Mouse (Mus musculus): ENCODE data around the gene 5330417C22Rik.
"Not testable (repeated sequence)": the region's sequence is repeated elsewhere in the genome, so short reads cannot be mapped to it uniquely, and the experiment has no call there.

5330417C22Rik gene

DNA sequence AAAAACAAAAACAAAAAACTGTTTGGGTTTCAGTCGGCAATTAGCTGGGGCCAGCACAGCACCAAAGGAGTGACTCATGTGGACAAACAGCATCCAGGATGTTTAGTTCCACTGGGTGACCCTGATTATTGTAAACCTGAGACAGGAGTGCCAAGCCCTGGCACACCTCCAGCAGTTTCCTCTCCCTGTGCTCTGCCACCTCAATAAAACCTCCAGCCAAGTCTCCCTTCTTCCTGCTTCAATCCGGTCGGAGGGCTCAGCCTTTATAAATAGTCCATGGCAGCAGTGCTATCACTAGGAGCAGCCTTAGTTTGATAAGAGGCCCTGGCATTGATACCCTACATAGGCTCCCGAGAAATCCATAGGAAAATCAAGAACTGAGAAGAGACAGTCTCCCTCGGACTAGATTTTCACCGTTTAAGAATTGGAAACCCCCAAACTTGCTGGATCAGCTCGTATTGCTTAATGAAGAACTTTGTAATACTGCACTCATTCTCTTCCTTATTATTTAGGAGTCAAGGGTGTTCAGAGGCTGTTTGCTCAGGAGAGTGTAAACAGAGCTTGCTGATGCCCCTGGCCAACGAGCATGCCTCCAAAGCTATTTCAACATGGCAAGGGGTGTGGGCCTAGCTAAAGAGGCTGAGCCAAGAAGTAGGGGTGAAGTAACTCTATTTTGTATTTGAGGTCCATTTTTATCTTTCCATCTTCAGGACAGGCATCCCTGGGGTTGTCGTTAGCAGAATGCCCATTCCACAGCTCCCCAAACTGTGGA, 3.0 kb downstream of the 5330417C22Rik start:
- CTCF ChIA-PET = no interaction called here

DNA sequence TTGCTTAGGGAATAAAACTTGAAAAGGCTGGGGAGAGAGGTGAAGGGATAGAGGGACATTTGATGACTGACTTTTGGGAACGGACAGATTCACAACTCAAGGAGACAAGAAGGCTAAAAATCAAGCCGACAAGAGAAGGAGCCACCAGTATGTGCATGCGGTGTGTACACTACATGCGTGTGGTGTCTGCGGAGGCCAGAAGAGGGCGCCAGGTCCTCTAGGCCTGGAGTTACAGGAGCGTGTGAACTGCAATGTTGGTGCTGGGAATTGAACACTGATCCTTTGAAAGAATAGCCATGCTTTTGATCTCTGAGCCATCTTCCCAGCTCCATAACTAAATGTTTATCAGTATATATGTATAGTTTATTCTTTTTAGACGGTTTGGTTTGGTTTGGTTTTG, 7.8 kb downstream of the 5330417C22Rik start:
- CTCF ChIA-PET = no interaction called here

DNA sequence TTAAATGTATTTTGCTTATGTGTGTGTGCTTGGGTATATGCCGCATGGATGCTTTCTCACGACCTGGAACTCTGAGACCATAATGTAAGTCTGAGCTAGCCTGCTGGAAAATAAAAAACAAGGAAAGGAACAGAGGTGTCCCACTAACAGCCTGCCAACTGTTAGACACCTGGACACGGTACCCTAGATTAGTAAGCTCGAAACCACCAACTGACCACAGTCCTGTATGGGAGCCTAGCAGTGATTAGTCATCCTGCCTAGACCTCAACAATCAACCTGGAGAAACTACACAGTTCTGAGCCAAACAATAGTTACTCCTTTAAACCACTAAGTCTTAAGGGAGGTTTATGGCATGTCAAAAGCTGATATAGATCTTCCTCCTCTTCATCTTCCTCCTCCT, 12.9 kb downstream of the 5330417C22Rik start:
- CTCF ChIA-PET = no interaction called here

DNA sequence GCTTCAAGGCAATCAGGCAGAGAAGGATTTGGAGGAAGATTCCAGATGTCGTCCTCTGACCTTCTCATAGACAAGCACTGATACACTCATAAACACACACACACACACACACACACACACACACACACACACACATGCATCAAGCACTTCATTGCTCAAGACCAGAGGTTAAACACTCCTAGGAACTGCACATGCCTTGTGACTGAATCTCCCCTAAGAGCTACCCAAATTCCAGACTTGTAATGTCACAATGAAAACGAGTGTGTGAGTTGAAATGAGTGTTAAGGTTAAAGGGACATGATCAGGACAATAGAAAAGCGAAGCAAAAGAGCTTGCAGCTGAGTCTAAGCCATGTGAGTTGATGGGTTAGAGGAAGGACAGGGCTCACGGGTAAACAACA, 18.1 kb downstream of the 5330417C22Rik start:
- CTCF ChIA-PET = no interaction called here

DNA sequence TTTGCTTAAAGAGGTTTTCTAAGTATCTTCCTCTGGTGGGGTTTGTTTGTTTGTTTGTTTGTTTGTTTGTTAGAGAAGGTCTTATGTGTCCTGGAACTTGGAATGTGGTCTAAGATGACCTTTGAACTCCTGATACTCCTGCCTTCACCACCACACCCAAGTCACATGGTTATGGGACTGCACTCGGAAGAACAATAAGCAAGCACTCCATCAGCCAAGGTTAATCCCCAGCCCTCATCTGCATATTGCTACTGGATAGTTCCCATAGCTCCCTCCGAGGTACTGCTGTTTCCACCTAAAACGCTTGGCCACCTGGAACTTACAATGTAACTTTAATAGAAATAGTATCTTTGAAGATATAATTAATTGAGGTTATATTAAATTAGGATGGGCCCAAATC, 22.9 kb downstream of the 5330417C22Rik start:
- CTCF ChIA-PET = no interaction called here

GRCm38 (mm10) chr3:108510716-108511483, 25.4 kb downstream of the 5330417C22Rik start:
- CTCF ChIA-PET = no interaction called here

DNA sequence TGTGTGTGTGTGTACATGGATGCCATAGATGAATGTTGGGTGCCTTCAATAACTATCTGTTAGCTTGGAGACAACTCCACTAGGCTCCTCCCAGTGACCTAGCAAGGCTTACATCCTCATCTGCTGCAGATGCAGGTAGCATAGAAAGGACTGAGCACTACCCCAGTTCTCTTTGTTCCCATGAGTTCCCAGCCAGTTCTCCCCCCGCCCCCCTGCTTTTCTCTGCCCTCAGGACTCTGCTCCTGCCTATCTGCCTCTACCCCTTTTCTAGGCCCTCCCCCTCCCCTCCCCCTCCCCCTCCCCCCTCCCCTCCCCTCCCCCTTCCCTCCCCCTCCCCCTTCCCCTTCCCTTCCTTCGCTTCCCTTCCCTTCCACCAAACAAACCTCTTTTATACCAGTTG, 26.2 kb downstream of the 5330417C22Rik start:
- CTCF ChIA-PET = no interaction called here

- CTCF ChIA-PET = no interaction called here
Measured at GRCm38 (mm10) chr3:108508745-108509474, 27.4 kb downstream of the 5330417C22Rik start.

- CTCF ChIA-PET = no interaction called here
Measured at GRCm38 (mm10) chr3:108503908-108504307, 32.4 kb downstream of the 5330417C22Rik start.

DNA sequence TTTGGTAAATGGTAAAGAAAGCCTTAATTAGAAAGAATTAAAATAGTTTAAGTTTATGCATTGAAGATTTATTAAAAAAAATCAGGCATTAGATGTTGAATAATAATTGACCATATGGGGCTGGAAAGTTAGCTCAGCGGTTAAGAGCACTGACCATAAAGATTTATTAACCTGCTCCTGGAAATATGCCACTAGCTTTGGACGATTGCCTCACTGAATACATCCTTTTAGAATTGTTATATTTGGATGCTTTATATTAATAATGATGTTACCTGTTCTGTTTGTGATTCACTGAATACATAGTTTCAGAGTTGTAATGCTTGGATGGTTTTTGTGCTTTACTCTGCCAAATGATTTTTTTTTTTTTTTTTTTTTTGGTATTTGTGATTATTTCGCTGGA, 34.9 kb downstream of the 5330417C22Rik start:
- CTCF ChIA-PET = not testable (repeated sequence)

DNA sequence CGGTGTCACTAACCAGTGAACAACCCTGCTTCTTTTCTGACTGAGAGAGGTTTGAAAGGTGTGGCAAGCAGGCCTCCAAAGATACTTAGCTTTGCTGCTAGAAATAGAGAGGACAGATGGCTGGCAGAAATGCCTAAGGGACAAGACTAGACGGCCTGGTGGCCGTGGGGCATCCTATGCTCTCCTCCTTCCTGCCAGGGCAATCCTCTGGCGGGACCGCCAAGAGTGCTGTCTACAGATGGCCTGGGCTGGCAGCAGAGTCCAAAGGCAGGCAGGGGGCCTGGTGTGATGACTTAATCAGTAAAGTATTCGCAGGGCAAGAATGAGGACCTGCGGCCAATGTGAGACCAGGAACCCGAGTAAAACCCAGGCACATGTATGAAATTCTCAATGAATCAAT, 36.5 kb downstream of the 5330417C22Rik start:
- CTCF ChIA-PET = no interaction called here

DNA sequence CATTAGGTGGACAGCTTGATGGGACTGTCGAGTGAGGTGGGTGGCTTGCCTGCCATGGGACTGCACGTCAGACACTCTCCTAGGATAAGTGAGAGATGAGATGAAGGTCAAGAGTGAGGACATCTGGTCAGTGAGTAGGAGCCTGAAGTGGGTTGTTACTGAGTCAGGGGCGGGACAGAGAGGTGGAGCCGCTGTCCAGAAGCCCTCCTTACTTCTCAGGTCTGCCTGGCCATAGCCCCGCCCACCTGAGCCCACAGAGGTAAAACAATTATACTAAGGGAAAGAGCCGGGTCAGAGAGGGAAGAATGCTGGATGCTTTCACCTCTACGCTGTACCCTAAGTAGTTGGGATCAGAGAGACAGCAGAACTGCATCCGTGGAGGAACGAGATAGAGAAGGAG, 38.7 kb downstream of the 5330417C22Rik start:
- CTCF ChIA-PET = no interaction called here

GRCm38 (mm10) chr3:108495486-108495885, 40.9 kb downstream of the 5330417C22Rik start:
- CTCF ChIA-PET = no interaction called here

GRCm38 (mm10) chr3:108494861-108495474, 41.4 kb downstream of the 5330417C22Rik start:
- CTCF ChIA-PET = no interaction called here

DNA sequence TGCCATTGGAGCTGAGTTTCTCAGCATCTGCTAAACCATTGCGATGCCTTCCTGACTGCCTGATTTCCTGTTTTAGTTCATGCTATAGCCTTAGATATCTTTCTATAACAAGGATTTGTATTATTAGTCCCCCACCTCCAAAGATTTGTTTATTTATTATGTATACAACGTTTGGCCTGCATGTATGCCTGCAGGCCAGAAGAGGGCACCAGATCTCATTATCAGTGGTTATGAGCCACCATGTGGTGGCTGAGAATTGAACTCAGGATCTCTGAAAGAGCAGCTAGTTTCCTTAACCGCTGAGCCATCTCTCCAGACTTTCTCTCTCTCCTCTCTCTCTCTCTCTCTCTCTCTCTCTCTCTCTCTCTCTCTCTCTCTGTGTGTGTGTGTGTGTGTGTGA, 46.4 kb downstream of the 5330417C22Rik start:
- CTCF ChIA-PET = interaction anchor here (0.5 to 0.6 kb wide), 3 partner anchors 88 to 102 kb away, joined by 3 to 17 read pairs (median 7); no protein-coding TSS in a partner anchor

GRCm38 (mm10) chr3:108484749-108485148, 51.6 kb downstream of the 5330417C22Rik start:
- CTCF ChIA-PET = no interaction called here

DNA sequence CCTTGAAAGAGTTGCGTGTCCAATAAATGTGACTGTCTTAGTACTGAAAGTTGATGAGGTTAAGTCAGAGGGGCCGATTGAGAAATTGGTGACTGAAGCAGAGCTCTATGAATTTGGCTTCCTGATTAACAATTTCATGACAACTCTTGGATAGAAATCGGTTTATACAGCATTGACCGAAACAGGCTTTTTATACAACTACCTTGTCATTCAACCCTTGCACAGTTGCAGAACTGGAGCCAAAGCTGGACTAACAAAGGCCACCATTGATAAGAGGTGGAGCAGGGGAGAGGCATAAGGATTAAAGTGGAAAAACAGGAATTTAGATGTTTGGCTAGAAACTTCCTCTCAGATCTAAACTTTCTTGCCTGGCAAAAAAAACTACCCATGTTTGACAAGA, 57.5 kb downstream of the 5330417C22Rik start:
- CTCF ChIA-PET = interaction anchor here (0.6 kb wide), 1 partner anchor 377 kb away, joined by 8 read pairs; no protein-coding TSS in a partner anchor

- CTCF ChIA-PET = no interaction called here
Measured at GRCm38 (mm10) chr3:108476761-108477619, 59.3 kb downstream of the 5330417C22Rik start.

DNA sequence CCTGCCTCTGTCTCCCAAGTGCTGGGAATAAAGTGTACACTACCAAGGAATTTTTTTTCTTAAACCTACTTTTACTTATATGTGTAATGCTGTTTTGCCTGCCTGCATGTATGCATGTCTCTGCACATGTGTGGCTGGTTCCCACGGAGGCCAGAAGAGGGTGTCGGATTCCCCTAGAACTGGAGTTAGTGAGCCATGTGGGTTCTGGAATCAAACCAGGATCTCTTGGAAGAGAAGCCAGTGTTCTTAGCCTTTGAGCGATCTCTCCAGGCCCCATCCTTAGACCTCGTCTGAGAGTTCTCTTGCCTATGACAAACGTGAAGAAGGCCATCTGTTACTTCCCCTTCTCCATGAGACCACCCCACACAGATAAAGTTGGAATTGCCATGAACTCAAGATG, 60.8 kb downstream of the 5330417C22Rik start:
- CTCF ChIA-PET = no interaction called here

DNA sequence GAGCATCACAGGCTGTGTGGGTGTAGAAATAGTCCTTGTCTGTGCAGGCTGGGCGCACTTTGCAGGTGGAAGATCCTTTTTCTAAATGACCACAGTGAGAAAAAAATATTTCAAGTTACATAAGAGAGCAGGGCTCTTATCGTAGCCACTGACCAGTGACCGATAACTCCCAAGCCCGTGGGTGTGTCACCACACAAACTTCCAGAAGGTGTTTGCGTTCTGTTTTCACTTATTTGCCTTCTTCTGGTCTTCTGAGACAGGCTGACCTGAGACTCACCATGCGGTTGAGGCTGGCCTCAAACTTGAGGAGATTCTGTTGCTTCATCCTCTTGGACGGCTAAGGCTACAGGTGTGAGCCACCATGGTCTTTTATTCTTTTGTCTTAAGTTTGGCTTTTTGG, 61.4 kb downstream of the 5330417C22Rik start:
- CTCF ChIA-PET = no interaction called here

- CTCF ChIA-PET = interaction anchor here (0.7 kb wide), 1 partner anchor 156 kb away, joined by 5 read pairs; no protein-coding TSS in a partner anchor
Measured at GRCm38 (mm10) chr3:108467760-108468159, 68.6 kb downstream of the 5330417C22Rik start.
